Mouse (Mus musculus) ovary, adult 18-20 months (tissue): ENCODE measurements around the gene Nptxr.
A peak's percentile ranks its signal among the peaks of the same experiment; 100 is the strongest.

Experiments used
- DNase-seq: peaks from one replicate; pipeline ENCODE4 v3.0.0; 2022; ENCODE audit warnings: low spot score, mixed read lengths

The Nptxr gene

DNA sequence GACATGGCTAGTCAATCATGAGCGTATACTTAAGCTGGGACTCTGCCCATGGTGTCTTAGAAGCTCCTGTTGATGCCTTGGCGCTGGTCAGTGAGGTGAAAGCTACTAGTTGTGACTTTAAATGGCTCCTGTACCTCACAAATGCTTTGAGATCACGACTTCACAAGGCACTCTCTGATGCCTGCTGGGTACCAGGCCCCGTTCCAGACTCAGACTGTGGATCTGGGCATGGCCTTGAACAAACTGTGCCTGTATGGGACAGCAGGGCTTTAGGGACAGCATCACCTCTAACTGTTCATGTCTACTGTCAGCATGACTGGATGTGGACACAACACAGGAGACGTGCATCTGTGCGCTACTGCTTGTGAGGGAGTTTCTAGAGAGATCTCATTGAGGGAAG, 13.7 kb downstream of the Nptxr start:
- no peak for DNase-seq

DNA sequence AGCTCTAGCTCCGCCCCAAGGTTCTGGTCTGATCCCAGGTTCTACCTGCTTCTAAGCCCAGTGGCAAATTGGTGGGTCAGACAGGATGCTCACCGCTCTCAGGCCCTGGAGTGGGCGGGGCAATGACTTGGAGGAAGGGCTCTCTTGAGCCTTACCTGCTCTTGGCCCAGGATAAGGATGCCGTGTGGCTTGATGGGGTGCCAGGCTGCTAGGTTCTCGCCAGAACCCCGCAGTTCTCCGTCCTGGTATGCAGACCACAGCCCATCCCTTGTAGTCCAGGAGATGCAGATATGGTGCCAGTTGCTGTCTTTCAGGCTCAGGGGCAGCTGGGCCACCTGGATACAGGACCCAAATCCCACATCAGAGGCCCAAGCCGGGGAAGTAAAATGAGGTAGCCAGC, 14.5 kb downstream of the Nptxr start:
- DNase-seq, result no peak

DNA sequence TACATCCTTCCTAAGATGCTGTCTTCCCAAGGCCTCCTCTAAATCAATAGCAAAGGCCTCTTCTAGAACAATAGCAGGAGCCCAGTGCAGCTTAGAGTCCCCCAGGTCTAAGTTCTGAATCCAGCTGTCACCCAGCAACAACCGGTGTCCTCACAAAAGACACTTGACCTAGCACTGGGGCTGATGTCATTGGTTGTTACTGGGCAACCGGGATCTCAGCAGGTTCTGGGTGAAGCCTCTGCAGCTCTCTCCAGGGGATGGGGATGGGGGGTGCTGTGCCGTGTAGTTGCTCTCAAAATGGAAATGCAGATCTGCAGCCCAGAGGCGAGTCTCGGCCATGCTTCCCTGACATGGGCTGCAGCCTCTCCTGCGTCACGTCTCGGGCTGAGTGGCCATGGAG, 16.8 kb downstream of the Nptxr start:
- no peak for DNase-seq

DNA sequence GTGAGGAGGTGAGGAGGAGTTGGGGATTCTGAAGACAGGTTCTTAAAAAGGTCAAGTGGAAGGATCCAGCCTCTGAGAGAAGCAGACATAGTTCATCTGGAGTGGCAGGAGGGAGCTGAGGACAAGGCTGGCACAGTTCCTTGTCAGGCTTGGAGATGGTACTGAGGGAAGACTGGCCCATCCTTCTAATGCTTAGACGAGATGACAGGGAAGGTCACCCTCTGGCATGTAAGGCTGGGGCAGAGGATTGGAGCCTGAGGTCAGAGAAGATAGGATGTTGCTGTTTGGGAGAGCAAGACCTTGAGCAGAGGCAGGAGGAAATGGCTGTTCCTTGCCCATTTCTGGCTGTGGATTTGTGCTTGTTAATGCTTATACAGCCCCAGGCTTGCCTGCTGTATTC, 19.5 kb downstream of the Nptxr start:
- no peak for DNase-seq

DNA sequence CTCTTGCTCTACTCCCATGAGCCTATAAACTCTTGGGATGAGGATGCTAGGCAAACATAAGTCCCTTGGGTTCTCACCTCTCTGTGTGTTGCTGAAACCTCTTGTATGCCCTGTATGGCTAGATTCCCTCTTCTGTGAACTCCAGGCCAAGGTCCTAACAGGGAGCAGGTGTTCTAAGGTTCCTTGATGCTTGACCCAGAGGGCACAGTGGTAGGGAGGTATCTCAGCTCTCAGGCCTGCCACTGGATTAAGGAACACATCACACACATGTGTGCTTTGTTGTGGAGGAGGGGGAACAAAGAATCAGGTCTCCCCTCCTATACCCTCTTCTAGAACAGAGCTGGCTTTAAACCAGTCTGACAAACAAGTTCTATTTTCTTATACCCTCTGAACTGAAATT, 26.8 kb downstream of the Nptxr start, which contains the start of gene Dnal4:
TSS of gene Dnal4 (minus strand) at position 101 of the 400 bp plus-strand sequence.
- no peak for DNase-seq

DNA sequence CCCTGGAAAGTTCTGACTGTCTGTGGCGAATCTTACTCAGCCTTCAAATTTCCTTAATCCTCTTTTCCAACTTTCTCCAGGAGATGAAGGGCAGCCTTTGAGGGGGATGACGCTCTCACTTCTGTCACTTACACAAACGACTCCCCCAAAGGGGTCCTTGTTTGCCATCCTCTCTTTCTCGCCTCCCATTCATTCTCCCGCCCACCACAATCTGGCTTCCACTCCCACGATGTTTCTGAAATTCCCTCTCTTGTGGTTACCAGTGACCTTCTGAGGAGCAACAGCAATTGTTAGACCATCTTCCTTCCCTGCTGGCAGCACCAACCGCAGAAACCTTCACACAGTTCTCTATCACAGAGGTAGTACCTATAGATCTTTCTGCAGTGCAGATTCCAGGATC, 28.9 kb downstream of the Nptxr start:
- DNase-seq, result no peak

DNA sequence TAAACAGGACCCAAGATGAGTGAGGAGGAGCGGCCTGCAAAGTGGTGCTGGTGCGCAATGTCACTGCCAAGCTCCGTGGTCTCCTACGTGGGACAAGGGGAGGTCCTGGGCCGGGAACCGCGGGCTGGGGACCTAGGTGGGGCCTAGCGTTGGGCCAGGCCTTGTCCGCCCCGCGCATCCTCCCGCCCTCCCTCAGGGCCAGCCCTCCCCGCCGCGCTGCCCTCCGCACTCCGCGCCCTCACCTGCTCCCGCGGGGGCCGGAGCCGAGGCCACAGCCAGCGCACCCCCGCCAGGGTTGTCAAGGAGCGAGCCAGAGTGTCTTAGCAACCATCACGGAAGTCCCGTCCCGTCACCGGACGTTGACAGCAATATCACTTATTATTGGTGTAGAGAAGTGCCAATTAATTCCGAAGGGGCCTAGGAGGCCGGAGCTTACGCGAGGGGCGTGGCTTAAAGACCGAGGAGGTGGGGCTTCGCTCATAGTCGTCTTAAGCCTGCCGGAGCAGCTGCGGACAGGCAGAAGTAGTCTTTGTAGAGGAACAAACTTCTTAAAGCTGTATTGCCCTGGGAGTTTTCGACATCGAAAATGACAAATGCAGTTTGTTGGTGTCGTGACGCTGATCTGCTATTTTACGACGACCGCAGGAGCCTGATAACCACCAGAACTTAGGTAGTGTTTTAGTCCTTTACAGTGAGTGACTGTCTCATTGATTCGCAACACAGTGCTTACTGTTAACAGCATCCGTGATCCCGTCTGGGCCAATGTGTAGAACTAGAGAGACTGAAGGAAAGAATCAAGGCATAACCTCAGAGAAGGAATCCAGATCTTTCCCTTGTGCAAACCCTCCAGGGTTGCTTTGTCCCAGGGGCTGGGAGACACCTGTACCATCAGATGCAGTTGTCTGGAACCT, 30.2 kb downstream of the Nptxr start:
- DNase-seq, result peak; percentile 95

DNA sequence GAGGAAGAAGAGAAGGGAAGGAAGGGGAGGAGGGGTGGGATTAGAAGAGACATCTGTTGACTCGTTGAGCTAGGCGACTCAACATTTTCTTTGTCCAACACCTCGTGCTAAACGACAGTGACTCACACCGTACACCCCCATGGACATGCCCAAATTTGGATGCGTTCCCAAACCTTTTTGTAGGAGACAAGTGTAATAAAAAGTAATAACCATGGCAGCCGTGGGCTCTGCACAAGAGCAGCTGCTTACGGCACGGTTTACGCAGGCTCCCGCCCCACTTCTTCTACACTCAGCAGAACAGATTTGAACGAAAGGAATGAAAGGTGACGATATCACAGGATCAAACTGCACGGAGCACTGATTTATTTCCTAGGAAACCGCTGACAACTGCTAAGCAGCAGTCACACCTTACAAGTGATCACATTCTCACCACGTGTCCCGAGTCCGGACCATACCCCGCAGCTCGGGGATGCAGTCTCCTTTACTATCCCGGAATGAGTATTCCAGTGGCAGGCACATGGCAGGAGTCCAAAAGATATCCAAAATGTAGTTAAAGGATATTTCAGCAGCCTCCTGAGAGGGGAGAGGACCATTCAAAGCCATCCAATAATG, 33.8 kb downstream of the Nptxr start:
- no peak for DNase-seq

DNA sequence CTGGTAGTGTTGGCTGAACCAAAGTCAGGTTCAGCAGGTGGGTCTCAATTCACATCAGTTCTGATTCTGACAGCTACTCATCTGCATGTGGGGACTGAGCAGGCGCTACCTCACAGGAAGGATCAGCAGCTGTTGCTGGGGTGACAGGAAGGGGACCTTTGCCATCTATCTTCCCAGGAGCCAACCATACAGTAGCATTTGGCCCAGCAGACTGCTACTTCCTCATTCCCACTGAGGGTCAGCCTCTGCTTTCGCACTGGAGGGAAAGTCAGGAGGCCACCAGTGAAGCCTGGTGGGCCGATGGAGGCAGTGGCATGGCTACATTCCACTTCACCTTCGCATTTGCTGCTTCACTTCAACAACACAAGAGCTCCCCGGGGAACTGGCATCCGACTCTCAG, 36.3 kb downstream of the Nptxr start:
- DNase-seq, result no peak

DNA sequence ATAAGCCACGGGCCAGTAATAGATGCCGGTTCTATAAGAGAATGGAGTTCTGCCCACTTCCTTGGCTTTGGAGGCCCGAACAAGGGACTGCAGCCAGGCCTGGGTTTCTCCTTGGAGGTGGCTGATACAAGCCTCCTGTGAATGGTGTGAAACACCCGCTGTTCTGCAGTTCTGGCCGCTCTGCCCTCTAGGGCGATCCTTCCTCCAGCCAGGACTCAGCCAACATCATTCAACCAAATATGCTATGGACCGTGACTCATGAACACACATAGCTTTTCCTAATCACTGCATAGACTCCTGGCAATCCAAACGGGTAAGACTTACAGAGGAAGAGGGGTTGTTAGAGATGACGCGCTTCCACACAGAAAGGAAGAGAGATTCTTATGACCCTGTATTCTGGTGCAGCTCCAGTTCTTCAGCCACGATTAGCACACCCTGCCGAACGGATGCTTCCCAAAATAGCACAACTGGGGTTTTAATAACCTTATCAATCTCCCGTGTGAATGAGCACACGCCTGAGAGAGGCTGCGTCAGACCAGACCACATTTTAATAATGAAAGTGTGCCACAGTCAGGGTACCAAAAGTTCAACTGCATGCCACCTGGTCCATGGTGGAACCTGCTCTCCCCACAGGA, 37.1 kb downstream of the Nptxr start:
- no peak for DNase-seq

DNA sequence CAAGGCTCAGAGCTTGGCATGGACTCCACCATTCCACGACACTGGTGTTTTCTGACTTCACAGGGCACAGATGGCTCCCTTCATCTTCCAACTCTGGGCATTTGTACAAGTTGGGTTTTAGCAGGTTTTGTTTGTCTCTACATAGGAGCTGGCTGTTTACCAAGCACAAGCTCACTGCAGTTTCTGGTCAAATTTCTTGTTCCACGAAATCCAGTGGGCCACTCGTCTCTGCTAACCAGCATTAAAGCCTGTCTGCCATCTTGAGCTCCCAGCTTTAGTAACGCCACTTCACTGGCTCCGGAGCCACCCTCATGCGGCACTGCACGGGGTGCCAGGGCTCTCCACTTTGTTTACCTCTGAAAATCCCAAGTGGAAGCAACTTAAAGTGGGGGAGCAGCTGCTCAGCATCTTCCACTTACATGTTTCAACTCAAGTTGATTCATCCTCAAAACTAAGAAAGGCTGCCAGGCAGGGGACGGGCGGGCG, 37.9 kb downstream of the Nptxr start:
- no peak for DNase-seq

DNA sequence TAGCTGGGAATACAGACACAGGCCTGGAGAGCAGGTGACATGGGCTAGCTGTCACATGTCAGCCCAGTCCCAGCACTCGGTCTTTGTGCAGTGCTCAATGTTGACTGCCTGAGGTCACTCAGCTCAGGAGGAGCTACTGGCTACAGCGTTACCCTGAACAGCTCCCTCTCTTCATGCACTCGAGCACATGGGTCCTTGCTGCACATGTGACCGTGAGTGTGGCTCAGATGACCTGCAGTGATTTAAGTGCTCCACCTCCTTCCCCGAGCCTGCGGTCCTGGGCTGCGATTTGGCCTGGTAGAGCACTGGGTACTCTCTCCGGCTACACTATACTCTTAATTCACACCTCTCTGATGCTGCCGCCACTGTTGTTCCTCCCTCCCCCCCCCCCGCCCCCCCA, 38.4 kb downstream of the Nptxr start:
- no peak for DNase-seq

DNA sequence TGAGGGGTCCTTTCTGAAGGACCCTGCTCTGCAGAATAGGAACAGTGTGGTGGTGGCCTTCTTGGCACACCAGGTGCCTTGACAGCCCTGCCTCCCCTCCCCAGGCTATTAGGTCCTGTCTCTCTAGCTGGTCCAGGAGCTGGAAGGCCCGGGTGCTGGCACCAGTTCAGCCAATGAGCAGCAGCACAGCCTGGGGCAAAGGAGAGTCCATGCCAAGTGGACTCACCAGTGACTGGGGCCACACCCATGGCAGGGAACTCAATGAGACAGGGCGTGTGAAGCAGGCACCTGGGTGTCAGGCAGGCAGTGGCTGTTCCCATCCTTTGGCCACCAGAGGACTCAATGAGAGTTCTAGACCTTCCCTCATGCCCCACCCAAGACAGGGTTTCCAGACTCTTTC, 39.2 kb downstream of the Nptxr start:
- DNase-seq, result no peak

DNA sequence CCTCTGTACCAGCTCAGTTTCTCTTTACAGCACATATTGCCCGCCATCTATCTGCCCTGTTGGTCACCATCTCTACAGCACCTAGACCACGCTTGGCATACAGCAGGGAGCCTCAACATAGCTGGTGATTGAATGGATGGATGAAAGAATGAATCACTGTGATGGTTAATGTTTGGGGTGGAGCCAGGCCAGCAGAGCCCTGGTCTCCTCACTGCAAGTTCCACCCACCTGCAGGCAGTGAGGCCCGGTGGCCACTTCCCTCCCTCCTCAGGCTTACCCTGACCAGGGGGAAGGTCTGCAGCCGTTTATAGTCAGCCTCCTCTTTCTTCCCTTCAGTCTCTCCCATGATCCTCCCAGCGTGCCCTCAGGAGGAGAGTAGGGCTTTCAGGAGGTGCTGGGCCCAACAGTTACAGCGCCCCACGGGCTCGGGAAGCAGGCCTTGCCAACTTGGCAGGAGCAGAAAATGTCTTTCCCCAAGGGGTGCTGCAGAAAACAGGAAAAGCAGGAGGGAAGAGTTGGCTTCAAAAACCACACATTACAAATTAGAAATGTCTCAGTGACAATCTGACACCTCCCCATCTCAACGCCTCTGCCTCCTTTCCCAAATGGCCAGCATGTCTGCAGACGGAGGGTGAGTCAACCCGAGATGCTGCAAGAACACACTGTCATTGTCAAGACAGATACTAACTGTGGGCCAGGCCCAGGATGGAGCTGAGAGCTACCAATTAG, 39.9 kb downstream of the Nptxr start:
- DNase-seq, result no peak

DNA sequence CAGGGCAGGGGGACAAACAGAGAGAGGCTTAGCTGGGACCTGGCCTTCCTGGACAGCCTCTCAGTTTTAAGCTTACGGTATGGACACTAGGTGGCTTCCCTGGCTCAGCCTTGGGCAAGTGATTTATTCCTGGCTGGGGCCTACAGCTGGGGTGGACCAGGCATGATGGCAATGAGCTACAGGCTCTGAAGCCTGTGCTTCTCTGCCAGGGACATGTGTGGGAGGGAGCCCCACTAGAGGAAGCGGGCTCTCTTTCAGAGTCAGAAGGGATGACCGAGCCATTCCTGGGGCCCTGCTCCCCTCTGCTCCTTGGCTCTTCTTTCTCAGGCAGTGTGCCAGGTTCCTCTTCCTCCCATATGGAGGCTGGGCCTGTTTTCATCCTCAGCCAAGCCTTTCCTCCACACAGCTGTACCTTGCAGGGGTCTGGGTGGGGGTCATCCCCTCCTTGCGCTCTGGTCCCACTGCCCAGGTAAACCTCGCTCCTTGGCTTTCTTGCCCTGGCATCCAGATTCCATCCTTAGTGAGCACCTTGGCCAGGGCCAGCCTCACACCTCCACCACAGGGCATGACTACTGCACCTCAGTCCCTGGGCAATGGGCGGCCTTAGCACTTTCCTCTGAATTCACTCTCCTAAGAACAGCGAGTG, 40.8 kb downstream of the Nptxr start:
- peak; percentile 46 for DNase-seq

DNA sequence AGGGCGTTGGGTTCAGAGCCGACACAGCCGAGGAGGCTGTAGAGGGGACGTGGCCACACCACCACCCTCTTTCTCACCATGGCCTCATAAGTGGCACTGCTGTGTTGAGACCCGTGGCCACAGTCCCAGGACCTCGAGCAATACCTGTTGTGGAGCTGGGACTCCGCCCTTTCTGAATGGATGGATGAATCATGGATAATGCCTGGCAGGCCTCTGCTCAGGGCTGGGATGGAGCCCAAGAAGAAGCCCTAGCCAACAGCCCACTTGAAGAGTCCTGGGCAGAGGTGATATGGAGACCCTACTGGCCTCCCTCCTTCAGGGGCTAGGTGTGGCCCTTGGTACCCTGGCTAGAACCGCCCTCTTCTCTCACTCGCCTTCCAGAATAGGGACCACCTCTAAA, 41.6 kb downstream of the Nptxr start:
- DNase-seq, result no peak

DNA sequence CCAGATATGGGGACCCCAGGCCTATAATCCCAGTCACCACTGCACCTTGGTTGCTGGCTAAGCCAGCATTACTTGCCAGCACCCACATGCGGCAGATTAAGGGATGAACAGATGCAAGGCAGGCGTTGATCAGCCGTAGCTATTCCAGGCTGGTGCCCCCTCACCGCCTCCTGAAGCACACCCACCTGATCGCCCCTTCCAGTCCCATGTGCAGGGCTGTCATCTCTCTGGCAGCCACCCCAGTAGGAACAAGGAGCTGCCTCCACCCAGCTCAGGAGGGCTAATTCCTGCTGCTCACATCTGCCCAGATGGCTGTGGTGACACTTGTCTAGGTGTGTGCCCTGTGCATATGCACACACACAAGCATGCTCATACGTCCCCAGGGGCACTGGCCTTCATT, 43.6 kb downstream of the Nptxr start:
- no peak for DNase-seq

DNA sequence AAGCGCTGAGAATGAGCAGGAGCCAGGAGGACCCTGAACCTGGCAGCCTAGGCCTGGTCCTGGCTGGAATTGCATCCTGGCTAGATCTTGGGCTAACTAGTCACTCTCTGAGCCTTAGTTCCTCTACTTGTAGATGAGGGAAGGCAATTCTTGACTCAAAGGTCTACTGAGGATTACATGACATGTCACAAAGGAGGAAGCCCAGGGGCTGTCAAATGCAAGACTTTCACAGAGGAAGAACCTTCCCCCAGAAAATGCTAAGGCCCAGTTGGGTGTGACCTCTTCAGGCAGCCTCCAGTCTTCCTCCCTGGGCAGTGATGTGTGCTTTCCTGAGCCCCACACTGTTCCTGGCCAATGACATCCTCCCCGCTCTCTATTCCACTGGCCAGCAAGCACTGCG, 47.4 kb downstream of the Nptxr start:
- DNase-seq, result no peak

DNA sequence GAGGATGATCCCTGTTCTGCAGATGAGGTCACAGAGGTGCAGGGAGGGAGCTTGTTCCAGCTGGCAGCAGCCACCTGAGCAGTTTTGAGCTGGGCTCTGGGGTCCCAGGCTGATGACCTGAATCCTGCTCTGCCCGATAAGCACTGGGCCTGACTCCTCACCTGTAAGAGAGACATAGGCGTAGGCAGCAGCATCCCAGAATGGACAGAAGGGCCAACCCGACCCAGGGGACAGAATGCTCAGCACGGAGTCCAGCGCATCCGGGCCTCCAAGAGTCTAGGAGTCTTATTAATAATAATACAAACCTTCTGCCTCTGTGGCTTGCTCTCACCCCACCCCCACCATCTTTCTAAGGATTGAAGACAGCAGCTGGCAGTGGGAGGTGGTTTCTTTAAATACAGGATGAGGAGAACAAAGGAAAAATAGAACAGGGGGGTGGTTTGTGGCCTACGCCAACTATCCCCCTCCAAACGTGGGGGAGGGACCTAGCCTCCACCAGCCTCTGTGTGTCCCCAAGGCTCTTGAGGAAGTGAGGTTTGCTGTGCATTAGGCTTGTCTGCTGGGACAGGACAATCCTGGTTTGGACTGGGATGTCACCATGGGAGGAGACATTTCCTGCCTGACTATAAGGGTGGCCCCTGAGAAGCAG, 48.5 kb downstream of the Nptxr start:
- DNase-seq, result no peak

DNA sequence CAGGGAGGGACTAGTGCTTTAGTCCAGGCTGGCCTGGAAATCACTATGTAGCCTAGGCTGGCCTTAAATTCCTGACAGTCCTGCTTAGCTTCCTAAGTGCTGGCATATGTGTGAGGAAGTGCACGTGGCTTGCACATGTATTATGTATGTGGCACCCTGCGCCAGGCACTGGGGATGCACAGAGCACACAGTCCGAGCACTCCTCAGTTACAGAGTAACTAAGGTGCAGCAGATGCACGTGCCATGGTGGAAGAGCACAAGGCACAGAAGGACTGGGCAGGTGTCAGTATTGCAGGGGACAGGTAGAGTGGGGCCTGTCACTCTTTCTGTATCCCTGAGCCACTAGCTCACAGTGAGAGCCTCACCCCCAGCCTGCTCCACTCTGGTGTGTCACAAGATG, 49.4 kb downstream of the Nptxr start:
- DNase-seq, result no peak

DNA sequence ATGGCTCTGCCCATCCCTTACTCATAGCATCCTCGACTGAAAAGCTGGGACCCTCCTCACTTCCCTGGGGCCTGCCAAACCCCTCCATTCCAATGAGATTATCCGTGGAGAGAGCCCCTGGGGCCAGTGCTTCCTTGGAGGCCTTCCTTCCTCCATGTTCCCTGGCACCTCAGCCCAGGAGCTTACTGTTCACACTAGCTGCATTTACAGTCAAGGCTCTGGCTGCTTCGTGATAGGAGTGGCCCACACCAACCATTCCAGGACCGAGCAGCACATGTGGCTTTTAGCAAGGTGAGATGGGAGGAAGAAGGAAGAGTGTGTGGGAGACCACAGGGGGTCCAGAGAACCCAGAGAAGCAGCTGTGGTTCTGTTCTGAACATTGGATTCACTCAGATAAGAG, 50.7 kb downstream of the Nptxr start:
- DNase-seq, result no peak
